Mouse (Mus musculus) adrenal gland, adult (tissue): ENCODE results near the gene Ltbp4.
A peak's percentile ranks its signal among the peaks of the same experiment; 100 is the strongest.

ENCODE experiments used
- DNase-seq, 2 experiments: peaks; one replicate each; pipeline ENCODE4 v3.0.0; 2022 to 2023; ENCODE audit warnings: low spot score in 1 of 2; ENCODE audit not compliant: inconsistent age in 2 of 2

Gene Ltbp4

DNA sequence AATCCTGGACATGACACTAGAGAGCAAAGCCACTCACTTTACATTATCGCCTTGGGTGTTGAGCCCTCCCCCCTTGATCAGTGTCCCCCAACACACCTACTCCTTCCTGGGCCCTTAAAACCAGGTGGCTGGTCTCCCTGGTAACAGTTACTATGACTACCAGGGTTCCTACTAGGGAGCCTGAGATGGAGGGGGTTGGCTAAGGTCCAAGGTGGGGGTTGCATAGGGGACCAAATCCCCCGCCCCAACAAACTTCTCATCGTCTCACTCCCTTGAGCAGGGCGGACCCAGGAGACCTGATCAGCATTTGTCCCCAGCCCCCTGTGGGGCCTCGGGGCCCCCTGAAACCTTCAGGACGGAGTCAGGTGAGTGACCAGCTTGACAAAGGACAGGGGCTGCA, 75.6 kb downstream of the Ltbp4 start:
- no peak for DNase-seq

DNA sequence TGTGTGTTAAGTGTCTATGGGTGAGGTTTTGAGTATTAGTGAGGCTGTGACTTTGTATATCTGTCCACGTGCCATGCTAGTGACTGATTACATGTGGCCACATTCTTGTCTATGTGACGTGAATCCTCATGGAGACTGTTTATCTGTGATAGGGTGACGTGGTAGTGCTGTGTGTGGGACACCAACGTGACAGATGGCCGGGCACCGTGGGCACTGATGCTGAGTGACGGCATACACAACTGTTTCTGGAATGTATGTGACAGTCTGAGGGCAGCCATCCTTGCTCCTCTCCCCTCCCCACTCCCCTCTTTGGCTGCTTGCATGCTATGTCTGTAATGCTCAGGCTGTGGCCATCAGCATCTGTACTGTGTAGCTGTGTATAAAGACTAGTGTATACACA, 76.6 kb downstream of the Ltbp4 start:
- no peak for DNase-seq

DNA sequence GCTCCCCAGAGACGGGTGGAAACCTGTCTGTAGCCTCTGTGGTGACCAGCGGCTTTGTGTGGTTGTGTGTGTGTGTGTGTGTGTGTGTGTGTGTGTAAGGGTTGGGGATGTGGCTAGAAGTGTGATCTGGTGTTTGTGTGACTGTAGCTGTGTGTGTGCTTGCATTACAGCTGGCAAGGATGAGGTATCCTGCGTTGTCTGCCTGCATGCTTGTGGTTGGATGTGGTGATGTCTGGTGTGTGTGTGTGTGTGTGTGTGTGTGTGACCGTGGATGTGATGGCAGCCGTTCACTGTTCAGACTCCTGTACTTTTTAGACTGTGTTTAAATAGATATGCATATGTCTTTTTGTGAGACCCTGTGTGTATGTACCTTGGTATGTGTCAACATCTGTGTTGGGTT, 77.7 kb downstream of the Ltbp4 start:
- DNase-seq, result no peak

DNA sequence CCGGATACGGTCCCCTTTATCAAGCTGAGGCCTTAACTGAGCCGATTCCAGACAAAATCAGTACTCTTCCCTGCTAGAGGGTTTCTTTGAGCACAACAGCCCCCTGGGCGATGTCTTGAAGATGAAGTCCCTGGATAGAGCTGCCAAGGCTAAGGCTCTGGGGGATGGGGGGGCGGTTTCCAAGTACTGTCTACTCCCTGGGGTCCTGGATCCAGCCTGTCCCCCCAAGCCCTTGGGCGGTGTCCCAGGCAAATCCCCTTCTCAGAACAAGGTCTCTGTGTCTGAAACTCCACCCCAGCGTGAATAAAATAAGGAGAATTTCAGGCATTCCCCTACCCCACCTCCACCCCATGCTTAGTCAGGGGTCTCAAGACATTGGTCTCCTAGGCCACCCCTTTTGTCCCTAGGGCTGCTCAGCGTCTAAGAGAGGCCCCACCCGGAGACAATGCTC, 78.2 kb downstream of the Ltbp4 start:
- peak; percentile 45 to 71 for DNase-seq

DNA sequence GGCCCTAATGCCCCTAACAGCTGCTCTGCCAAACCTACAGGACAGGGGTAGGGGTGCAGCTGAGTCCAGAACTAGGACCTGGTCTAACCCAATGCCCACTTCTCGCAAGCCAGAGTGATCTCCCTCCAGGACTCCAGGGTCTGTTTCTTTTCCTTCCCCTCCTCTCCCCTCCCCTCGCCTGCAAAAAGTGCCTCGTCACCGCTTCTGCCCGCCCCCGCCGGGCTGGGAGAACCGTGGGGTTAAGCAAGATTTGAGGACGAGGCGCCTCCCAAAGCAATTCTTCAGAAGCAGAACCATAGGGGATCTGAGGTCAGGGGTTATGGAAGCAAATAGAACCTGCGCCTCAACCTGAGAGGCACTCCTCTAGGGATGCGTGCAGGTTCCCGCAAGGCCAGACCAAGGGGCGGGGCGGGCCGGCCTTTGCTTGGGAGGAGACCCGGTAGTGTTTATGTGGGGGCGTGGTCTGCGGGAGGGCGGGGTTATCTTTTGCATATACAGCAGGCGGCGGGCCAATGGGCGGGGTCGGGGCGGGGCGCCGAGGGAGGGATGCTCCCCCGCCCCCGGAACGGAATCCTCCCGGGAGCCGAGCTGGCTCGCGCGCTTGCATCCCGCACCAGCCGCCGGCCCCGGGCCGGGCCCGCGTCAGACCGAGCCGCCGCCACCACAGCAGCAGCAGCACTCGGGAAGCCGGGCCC, 79.1 kb downstream of the Ltbp4 start, which contains the start of gene Numbl:
Gene Numbl, plus strand, starts transcription at position 229 of the 695 bp plus-strand sequence.
- peak; percentile 96 to 99 for DNase-seq

DNA sequence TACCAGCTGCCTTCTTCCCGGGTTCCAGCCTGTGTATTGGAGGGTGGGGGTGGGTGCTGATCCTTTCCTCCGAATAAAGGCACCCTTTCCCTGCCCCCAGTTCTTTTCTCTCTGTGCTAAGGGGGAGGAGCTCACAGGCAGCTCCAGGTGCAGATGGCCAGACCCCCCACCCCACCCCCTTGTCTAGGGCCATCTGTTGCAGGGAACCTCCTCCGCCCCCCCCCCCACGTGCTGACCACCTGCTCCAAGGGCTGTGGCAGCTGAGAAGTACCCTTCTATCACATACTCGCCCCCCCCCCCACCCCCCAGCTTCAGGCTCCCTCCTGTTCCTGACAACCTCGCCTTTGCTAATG, 79.7 kb downstream of the Ltbp4 start:
- DNase-seq, result no peak

DNA sequence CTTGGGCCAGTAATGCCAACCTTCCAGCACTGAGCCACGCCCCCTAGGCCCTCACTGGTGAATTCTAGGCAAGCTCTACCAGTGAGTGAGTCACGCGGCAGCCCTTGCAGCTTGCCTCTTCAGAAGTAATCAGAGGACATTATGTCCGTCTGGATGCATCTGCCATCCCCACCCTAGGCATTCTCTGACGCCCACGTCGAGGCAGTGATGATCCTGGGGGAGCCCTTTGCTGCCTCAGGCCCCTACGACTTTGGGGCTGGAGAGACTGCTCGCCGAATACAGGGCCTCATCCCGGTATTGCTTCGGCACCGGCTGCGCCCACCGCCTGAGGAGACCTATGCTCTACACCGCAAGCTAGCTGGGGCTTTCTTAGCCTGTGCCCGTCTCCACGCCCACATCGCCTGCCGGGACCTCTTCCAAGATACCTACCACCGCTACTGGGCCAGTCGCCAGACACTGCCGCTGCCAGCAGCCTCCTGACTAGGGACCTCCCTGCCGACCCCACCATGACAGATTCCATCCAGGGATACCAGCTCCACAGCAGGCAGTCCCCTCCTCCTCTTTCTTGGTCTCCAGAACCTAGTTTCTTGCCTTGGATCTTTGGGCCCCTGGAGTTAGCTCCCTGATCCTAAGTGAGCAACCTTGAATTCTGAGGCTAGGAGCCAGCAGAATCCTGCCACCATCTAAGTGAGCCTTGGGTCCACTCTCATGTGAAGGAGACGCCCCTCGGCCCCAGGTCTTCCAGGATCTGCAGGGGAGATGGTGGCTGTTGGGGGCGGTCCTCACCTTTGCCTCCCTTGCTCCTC, 80.2 kb downstream of the Ltbp4 start:
- peak; percentile 76 to 90 for DNase-seq

DNA sequence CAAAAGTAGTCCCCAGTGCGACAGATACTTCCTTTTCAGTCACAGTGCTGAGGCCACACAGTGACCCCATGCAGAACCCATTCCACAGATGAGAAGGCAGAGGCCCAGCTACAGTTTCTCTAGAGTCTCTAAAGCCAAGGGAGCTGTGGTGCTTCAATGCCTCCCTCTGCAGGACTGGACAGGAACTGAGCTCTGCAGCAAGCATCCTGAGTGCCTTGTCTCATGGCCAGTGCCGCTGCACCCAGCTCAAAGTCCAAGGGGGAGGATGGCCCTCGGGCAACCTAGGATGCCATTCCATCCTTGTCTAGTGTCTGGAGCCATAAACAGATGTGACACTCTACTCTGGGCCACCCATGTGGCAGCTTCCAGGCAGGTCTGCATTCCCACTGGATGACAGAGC, 81.8 kb downstream of the Ltbp4 start:
- DNase-seq, result peak in 1 of 2 experiments; percentile 53
